ENCODE assay signal across 9 mouse cellular contexts in genomic region chr14:54516710-54517310, GRCm38 (mm10). TPM values are rescaled to one million over a fixed set of nuclear protein-coding genes. Genes with fewer than 3 reads are reported as not detected.
DNase-seq lines count a peak whose midpoint lies in the region; ATAC-seq and TF ChIP-seq lines count a peak whose summit lies in the region.
"Had no signal": no experiment of that assay in that cellular context is flagged by ENCODE, and none has a peak within 500 bp of the region (broad histone marks: within the 10 kb centered on the region; RNA-seq: fewer than 3 reads in every experiment).

No protein-coding gene starts in this region.

- peak overlapping the region; percentile 85 for H3K9ac ChIP-seq in heart, embryonic 11.5 days (ENCODE audit: low read depth, low read length)
- H3K9ac ChIP-seq in ES-E14 (ENCODE audit: insufficient read depth, low read depth, low read length, poor library complexity, severe bottlenecking), result peak overlapping the region; percentile 98
- H3K9ac ChIP-seq in forebrain, embryonic 16.5 days (replicated peaks; ENCODE audit: low read depth, low read length), result peak overlapping the region; percentile 69

- 3% methylated on average over 17 of the region's 17 CpGs for WGBS in heart, embryonic 11.5 days (ENCODE audit: insufficient replicate concordance)
- WGBS in forebrain, embryonic 16.5 days, result 3% methylated on average over 17 of the region's 17 CpGs
- WGBS in macrophage (ENCODE audit: missing documents), result 2% methylated on average over 17 of the region's 17 CpGs

- in situ Hi-C loops in ES-E14 (cut with MboI; ENCODE audit: low sequenced_read_pairs in 2 of 2, unreplicated experiment in 2 of 2), result loop anchor here in 1 of 2 experiments (25.0 kb wide), 1 partner anchor 630 kb away; no protein-coding TSS in a partner anchor

- peaks cover 8% of the 10 kb centered on the region for H3K4me1 ChIP-seq in heart, embryonic 11.5 days (ENCODE audit: control insufficient read depth, insufficient read depth, low read length)
- no peaks in the 10 kb centered on the region; a peak in 3 of 4 replicates for H3K4me1 ChIP-seq in ES-E14 (ENCODE audit: control insufficient read depth in 2 of 2, insufficient read depth in 2 of 2, low read length in 2 of 2, poor library complexity in 1 of 2)
- peaks cover 17% of the 10 kb centered on the region for H3K4me1 ChIP-seq in forebrain, embryonic 16.5 days (replicated peaks; ENCODE audit: control insufficient read depth, insufficient read depth, low read length)

- H3K27me3 ChIP-seq in heart, embryonic 11.5 days (ENCODE audit: control insufficient read depth, insufficient read depth, low read length), result no peaks in the 10 kb centered on the region
- H3K27me3 ChIP-seq in forebrain, embryonic 16.5 days (replicated peaks; ENCODE audit: control insufficient read depth, insufficient read depth, low read length), result no peaks in the 10 kb centered on the region

- H3K4me2 ChIP-seq in heart, embryonic 11.5 days, result peak overlapping the region; percentile 84
- peak overlapping the region; percentile 85 for H3K4me2 ChIP-seq in forebrain, embryonic 16.5 days (ENCODE audit: low read length)

- ATAC-seq in heart, embryonic 11.5 days (replicated peaks; ENCODE audit: insufficient number of reproducible peaks, low FRiP score, low TSS enrichment), result peak; percentile 50; the same call in 1 of the 2 replicates
- no peak; the same call in 1 of the 2 replicates for ATAC-seq in forebrain, embryonic 16.5 days

- peak overlapping the region; percentile 70 for H3K27ac ChIP-seq in heart, embryonic 11.5 days (ENCODE audit: low read depth, low read length)
- H3K27ac ChIP-seq in ES-E14 (ENCODE audit: insufficient read depth, low read depth, low read length, poor library complexity, severe bottlenecking) (peak overlapping the region; percentile 89), macrophage (peak overlapping the region; percentile 54)
- peak overlapping the region; percentile 48 for H3K27ac ChIP-seq in forebrain, embryonic 16.5 days (ENCODE audit: low read length)

- no peak for DNase-seq in heart, adult 9 months (ENCODE audit: low spot score in 2 of 2)
- DNase-seq in ES-E14 (ENCODE audit: low read depth, low spot score), result no peak
- no peak for DNase-seq in adrenal gland, adult 18-20 months (ENCODE audit: low spot score in 2 of 2)
- DNase-seq in ovary, postnatal 10 days (ENCODE audit: low spot score), result no peak
- no peak for DNase-seq in urinary bladder, postnatal 4 days (ENCODE audit: low spot score in 2 of 2)

- H3K9me3 ChIP-seq in heart, embryonic 11.5 days (replicated peaks; ENCODE audit: control insufficient read depth, low read length), result no peaks in the 10 kb centered on the region
- H3K9me3 ChIP-seq in ES-E14 (ENCODE audit: control insufficient read depth, insufficient read depth, low read depth, low read length), result peaks cover 10% of the 10 kb centered on the region; the same call in 1 of the 2 replicates
- H3K9me3 ChIP-seq in forebrain, embryonic 16.5 days (ENCODE audit: control insufficient read depth, low read length), result peaks cover 3% of the 10 kb centered on the region; the same call in 1 of the 2 replicates

- H3K79me2 ChIP-seq in macrophage (ENCODE audit: inconsistent target), result no peaks in the 10 kb centered on the region

- H3K4me3 ChIP-seq in heart, embryonic 11.5 days (ENCODE audit: low read depth, low read length), result peak overlapping the region; percentile 78
- H3K4me3 ChIP-seq in ES-E14 (ENCODE audit: insufficient read depth in 1 of 2, low read depth in 1 of 2, low read length in 2 of 2, poor library complexity in 1 of 2, severe bottlenecking in 1 of 2) (peak overlapping the region; percentile 89 to 93), macrophage (ENCODE audit: inconsistent target) (peak overlapping the region; percentile 83)
- H3K4me3 ChIP-seq in forebrain, embryonic 16.5 days (replicated peaks; ENCODE audit: low read length), result peak overlapping the region; percentile 63

- peaks cover 31% of the 10 kb centered on the region for H3K36me3 ChIP-seq in heart, embryonic 11.5 days (ENCODE audit: control insufficient read depth, insufficient read depth, low read length)
- H3K36me3 ChIP-seq in ES-E14 (ENCODE audit: control insufficient read depth, insufficient read depth, low read length, poor library complexity, severe bottlenecking) (peaks cover 36% of the 10 kb centered on the region), macrophage (ENCODE audit: inconsistent target) (peaks cover 24% of the 10 kb centered on the region)
- H3K36me3 ChIP-seq in forebrain, embryonic 16.5 days (ENCODE audit: control insufficient read depth, insufficient read depth), result peaks cover 22% of the 10 kb centered on the region

TF ChIP-seq in ES-E14, 5 proteins besides CTCF, POLR2A, EP300 and RAD21:
- TF ChIP-seq HCFC1 (IDR thresholded peaks at IDR 0.05; ENCODE audit: borderline replicate concordance, insufficient read depth, low read length), result no peak; the same call in 1 of the 2 replicates
- TF ChIP-seq ZC3H11A (IDR thresholded peaks at IDR 0.05; ENCODE audit: borderline replicate concordance, low read depth, low read length), result no peak
- no peak for TF ChIP-seq ZNF384 (IDR thresholded peaks at IDR 0.05; ENCODE audit: low read depth, low read length)
- no peak for TF ChIP-seq CHD2 (IDR thresholded peaks at IDR 0.05; ENCODE audit: low read depth, low read length)
- TF ChIP-seq MAFK (IDR thresholded peaks at IDR 0.05; ENCODE audit: insufficient read depth, low read depth, low read length), result no peak
TF ChIP-seq in ES-E14: peak in this region for 0.

RNA-seq across cellular contexts. Expression of gene Prmt5, which starts 0.5 kb away (rescaled TPM):
- polyA plus RNA-seq in heart, embryonic 11.5 days (2014; fragmentation: Nextera tagmentation; extraction: Ambion mirVana), result 67.8 and 74.4 TPM in 2 replicates
- 71.4 and 96.2 TPM in 2 replicates for total RNA-seq in ES-E14 (2012; rRNA removed)
- 105 and 108 TPM in 2 replicates for polyA plus RNA-seq in forebrain, embryonic 16.5 days (2015; fragmentation: Nextera tagmentation; extraction: Ambion mirVana)
- total RNA-seq in macrophage (2018; cell fraction: chromatin; rRNA removed), result 10 to 100 TPM in 16 of 26 experiments, 1 to 10 TPM in 10; 1.9 to 28.8 (median 13.5) TPM
- total RNA-seq in macrophage (2018; cell fraction: cytosol; rRNA removed), result 10 to 100 TPM; 10.1 to 21.3 (median 17.3) TPM
- total RNA-seq in macrophage (2018; cell fraction: nucleus; rRNA removed), result 10 to 100 TPM in 11 of 26 experiments, 1 to 10 TPM in 15; 3.7 to 32.5 (median 8.9) TPM
- 13.8 to 37.2 TPM (median 33.4 TPM) in 3 replicates for polyA plus RNA-seq in macrophage (2018)
- total RNA-seq in adrenal gland, adult 18-20 months (2021), result 10 to 100 TPM; 38.9 to 43.3 TPM

RNA-seq across cellular contexts. Expression of gene Haus4, which starts 37.6 kb away (rescaled TPM):
- polyA plus RNA-seq in heart, embryonic 11.5 days (2014; fragmentation: Nextera tagmentation; extraction: Ambion mirVana), result 40.1 and 42.8 TPM in 2 replicates
- total RNA-seq in ES-E14 (2012; rRNA removed), result 24.5 and 40.3 TPM in 2 replicates
- 25.9 and 29.2 TPM in 2 replicates for polyA plus RNA-seq in forebrain, embryonic 16.5 days (2015; fragmentation: Nextera tagmentation; extraction: Ambion mirVana)
- total RNA-seq in macrophage (2018; cell fraction: chromatin; rRNA removed), result 10 to 100 TPM in 13 of 26 experiments, 1 to 10 TPM in 10, under 1 TPM in 2, not detected in 1; 0.64 to 35.4 (median 10.6) TPM
- total RNA-seq in macrophage (2018; cell fraction: cytosol; rRNA removed), result 10 to 100 TPM in 10 of 26 experiments, 1 to 10 TPM in 16; 5.1 to 16.9 (median 9.3) TPM
- 10 to 100 TPM in 5 of 26 experiments, 1 to 10 TPM in 21; 2.8 to 25.0 (median 5.8) TPM for total RNA-seq in macrophage (2018; cell fraction: nucleus; rRNA removed)
- 12.0 to 20.7 TPM (median 13.2 TPM) in 3 replicates for polyA plus RNA-seq in macrophage (2018)
- 10 to 100 TPM; 11.2 to 18.9 TPM for total RNA-seq in adrenal gland, adult 18-20 months (2021)

RNA-seq across cellular contexts. Expression of gene Rem2, which starts 40.9 kb away (rescaled TPM):
- polyA plus RNA-seq in heart, embryonic 11.5 days (2014; fragmentation: Nextera tagmentation; extraction: Ambion mirVana), result 2.0 TPM in 2 replicates
- total RNA-seq in ES-E14 (2012; rRNA removed), result 0.85 and 1.4 TPM in 2 replicates
- polyA plus RNA-seq in forebrain, embryonic 16.5 days (2015; fragmentation: Nextera tagmentation; extraction: Ambion mirVana), result 21.0 and 27.7 TPM in 2 replicates
- not detected for total RNA-seq in macrophage (2018; cell fraction: chromatin; rRNA removed)
- under 1 TPM in 3 of 26 experiments, not detected in 23; 0.19 to 0.22 (median 0.19) TPM for total RNA-seq in macrophage (2018; cell fraction: cytosol; rRNA removed)
- total RNA-seq in macrophage (2018; cell fraction: nucleus; rRNA removed), result 1 to 10 TPM in 1 of 26 experiments, under 1 TPM in 2, not detected in 23; 0.32 to 1.4 (median 0.54) TPM
- not detected in 3 replicates for polyA plus RNA-seq in macrophage (2018)
- total RNA-seq in adrenal gland, adult 18-20 months (2021), result 1 to 10 TPM in 1 of 2 experiments, under 1 TPM in 1; 0.26 to 1.1 TPM
- total RNA-seq: heart, postnatal 10 days had no signal

RNA-seq across cellular contexts. Expression of gene Lrp10, which starts 52.9 kb away (rescaled TPM):
- 31.8 and 35.2 TPM in 2 replicates for polyA plus RNA-seq in heart, embryonic 11.5 days (2014; fragmentation: Nextera tagmentation; extraction: Ambion mirVana)
- total RNA-seq in ES-E14 (2012; rRNA removed), result 20.8 and 48.1 TPM in 2 replicates
- 30.8 and 34.3 TPM in 2 replicates for polyA plus RNA-seq in forebrain, embryonic 16.5 days (2015; fragmentation: Nextera tagmentation; extraction: Ambion mirVana)
- total RNA-seq in macrophage (2018; cell fraction: chromatin; rRNA removed), result 100 to 1,000 TPM in 1 of 26 experiments, 10 to 100 TPM in 25; 19.0 to 108 (median 46.7) TPM
- total RNA-seq in macrophage (2018; cell fraction: cytosol; rRNA removed), result 100 to 1,000 TPM in 4 of 26 experiments, 10 to 100 TPM in 22; 52.0 to 112 (median 79.2) TPM
- 100 to 1,000 TPM in 13 of 26 experiments, 10 to 100 TPM in 13; 53.0 to 172 (median 101) TPM for total RNA-seq in macrophage (2018; cell fraction: nucleus; rRNA removed)
- 48.6 to 72.9 TPM (median 53.7 TPM) in 3 replicates for polyA plus RNA-seq in macrophage (2018)
- 100 to 1,000 TPM in 1 of 2 experiments, 10 to 100 TPM in 1; 95.4 to 119 TPM for total RNA-seq in adrenal gland, adult 18-20 months (2021)
